Mouse (Mus musculus) midbrain, postnatal 0 days (tissue): ENCODE data around the gene Becn1. TPM values are rescaled to one million over a fixed set of nuclear protein-coding genes. Genes with fewer than 3 reads are reported as not detected.

Source experiments
- ATAC-seq: fragments of 200-750 bp; cut with Nextera tagmentation; 2 replicates; pipeline ENCODE4 v1.8.0; 2017; ENCODE audit warnings: moderate number of reproducible peaks, mild to moderate bottlenecking, moderate TSS enrichment, moderate library complexity; ENCODE audit not compliant: low FRiP score
- DNase-seq: peaks from one replicate; pipeline ENCODE4 v3.0.0-alpha.2; 2015; ENCODE audit warnings: low spot score
- H3K27ac ChIP-seq: fragments of 300-500 bp; sonication (generic); 2 replicates; pipeline ENCODE4 v1.5.1; 2014; ENCODE audit warnings: low read depth, mild to moderate bottlenecking, low read length, mixed read lengths
- H3K27me3 ChIP-seq: fragments of 300-500 bp; sonication (generic); 2 replicates; pipeline ENCODE4 v1.6.1; 2014; ENCODE audit warnings: low read length, control low read depth, mixed read lengths; ENCODE audit not compliant: insufficient read depth
- H3K36me3 ChIP-seq: fragments of 300-500 bp; sonication (generic); 2 replicates; pipeline ENCODE4 v1.6.1; 2014; ENCODE audit warnings: low read length, control low read depth, mixed read lengths; ENCODE audit not compliant: insufficient read depth
- H3K4me1 ChIP-seq: fragments of 300-500 bp; sonication (generic); 2 replicates; pipeline ENCODE4 v1.6.1; 2014; ENCODE audit warnings: mild to moderate bottlenecking, control low read depth, antibody characterized with exemption, low read length, mixed read lengths; ENCODE audit not compliant: insufficient read depth
- H3K4me2 ChIP-seq: fragments of 300-500 bp; sonication (generic); 2 replicates; pipeline ENCODE4 v1.6.1; 2014; ENCODE audit warnings: low read depth, mild to moderate bottlenecking, low read length, mixed read lengths; ENCODE audit not compliant: poor library complexity, severe bottlenecking
- H3K4me3 ChIP-seq: fragments of 300-500 bp; sonication (generic); 2 replicates; pipeline ENCODE4 v1.5.1; 2014; ENCODE audit warnings: low read depth, mild to moderate bottlenecking, low read length, moderate library complexity
- H3K9ac ChIP-seq: fragments of 300-500 bp; sonication (generic); replicated peaks from 2 replicates; pipeline ENCODE4 v1.6.1; 2014; ENCODE audit warnings: mild to moderate bottlenecking, low read length, moderate library complexity, mixed read lengths; ENCODE audit not compliant: poor library complexity, severe bottlenecking
- H3K9me3 ChIP-seq: fragments of 300-500 bp; sonication (generic); 2 replicates; pipeline ENCODE4 v1.6.1; 2016; ENCODE audit warnings: low read length, control low read depth
- CTCF ChIP-seq: IDR thresholded peaks from 2 replicates; pipeline ENCODE4 v1.5.1; 2016; ENCODE audit warnings: antibody characterized with exemption, mild to moderate bottlenecking
- WGBS: fragments of 180-500 bp; shearing (Covaris S2); extraction: QIAGEN DNeasy Blood & Tissue Kit; methylation state at CpG from one replicate; pipeline ENCODE4 v1.1.7; 2014; 5-methylcytosine and 5-hydroxymethylcytosine counted together
- polyA plus RNA-seq: library from polyadenylated mRNA; unstranded; fragments of >200 nt; fragmentation: Nextera tagmentation; extraction: Ambion mirVana; gene quantifications from 2 replicates; pipeline ENCODE4 v1.2.1, GENCODE M21; 2015
- total RNA-seq: library from RNA; depleted of rRNA; stranded (reverse); fragments of >200 nt; gene quantifications from 2 replicates; pipeline ENCODE4 v1.2.3, GENCODE M21; 2014

The Becn1 gene
- total and polyA plus RNA-seq, 2 experiments from 2014 or later, result 145 to 209 TPM

GRCm38 (mm10) chr11:101287306-101287705, 14.8 kb downstream of the Becn1 start:
- Histone ChIP-seq H3K4me1 (no peaks in the 10 kb centered on the region), H3K4me3 (no peak overlapping the region), H3K9me3 (no peaks in the 10 kb centered on the region), H3K4me2 (no peak overlapping the region), H3K27ac (no peak overlapping the region), H3K36me3 (peaks cover 30% of the 10 kb centered on the region), H3K9ac (no peak overlapping the region), H3K27me3 (no peaks in the 10 kb centered on the region)
- DNase-seq (no peak), ATAC-seq (no peak)
- no peak for TF ChIP-seq CTCF
- WGBS, result 87% methylated on average over 9 of the region's 9 CpGs

GRCm38 (mm10) chr11:101283805-101284204, 18.3 kb downstream of the Becn1 start:
- H3K4me2 ChIP-seq, result no peak overlapping the region
- WGBS, result 69% methylated on average over 4 of the region's 4 CpGs
- DNase-seq (no peak), ATAC-seq (no peak)
- TF ChIP-seq CTCF, result no peak
- H3K36me3 ChIP-seq, result peaks cover 6% of the 10 kb centered on the region
- H3K4me1 ChIP-seq, result no peaks in the 10 kb centered on the region
- no peak overlapping the region for H3K9ac ChIP-seq
- no peak overlapping the region for H3K4me3 ChIP-seq
- H3K9me3 ChIP-seq, result no peaks in the 10 kb centered on the region
- no peak overlapping the region for H3K27ac ChIP-seq
- no peaks in the 10 kb centered on the region for H3K27me3 ChIP-seq

- ATAC-seq (no peak), DNase-seq (no peak)
- Histone ChIP-seq H3K9ac (no peak overlapping the region), H3K36me3 (peaks cover 5% of the 10 kb centered on the region; the same call in 1 of the 2 replicates), H3K9me3 (no peaks in the 10 kb centered on the region), H3K4me1 (peaks cover 4% of the 10 kb centered on the region; the same call in 1 of the 2 replicates), H3K27ac (no peak overlapping the region), H3K4me3 (no peak overlapping the region), H3K27me3 (no peaks in the 10 kb centered on the region), H3K4me2 (no peak overlapping the region)
- WGBS, result 45% methylated on average over 5 of the region's 5 CpGs
- TF ChIP-seq CTCF, result no peak
Observed at GRCm38 (mm10) chr11:101282896-101283295, 19.2 kb downstream of the Becn1 start.

GRCm38 (mm10) chr11:101280837-101281236, 21.2 kb downstream of the Becn1 start:
- H3K27ac ChIP-seq, result no peak overlapping the region
- 53% methylated on average over 7 of the region's 7 CpGs for WGBS
- ATAC-seq, result no peak
- no peak for DNase-seq
- no peak overlapping the region for H3K4me2 ChIP-seq
- peaks cover 16% of the 10 kb centered on the region; the same call in 1 of the 2 replicates for H3K4me1 ChIP-seq
- no peak overlapping the region for H3K4me3 ChIP-seq
- H3K36me3 ChIP-seq, result 0 out of 2 replicates have a peak, but pooled peaks cover 2% of the 10 kb centered on the region
- H3K9me3 ChIP-seq, result no peaks in the 10 kb centered on the region
- H3K9ac ChIP-seq, result no peak overlapping the region
- no peak for TF ChIP-seq CTCF
- H3K27me3 ChIP-seq, result no peaks in the 10 kb centered on the region

- H3K4me3 ChIP-seq, result peak overlapping the region; percentile 69
- ATAC-seq (no peak), DNase-seq (no peak)
- H3K9ac ChIP-seq, result no peak overlapping the region; the same call in 1 of the 2 replicates
- WGBS, result 65% methylated on average over 14 of the region's 14 CpGs
- peak overlapping the region; percentile 61 for H3K4me2 ChIP-seq
- peaks cover 16% of the 10 kb centered on the region; the same call in 1 of the 2 replicates for H3K4me1 ChIP-seq
- no peaks in the 10 kb centered on the region for H3K27me3 ChIP-seq
- no peak overlapping the region for H3K27ac ChIP-seq
- no peaks in the 10 kb centered on the region for H3K36me3 ChIP-seq
- TF ChIP-seq CTCF, result no peak
- H3K9me3 ChIP-seq, result no peaks in the 10 kb centered on the region
Observed at GRCm38 (mm10) chr11:101279193-101279569, 22.9 kb downstream of the Becn1 start.

GRCm38 (mm10) chr11:101278223-101279192, 23.6 kb downstream of the Becn1 start, which contains the start of the genes Cntd1 and Coa3:
TSS of gene Cntd1 (plus strand) at chr11:101279012.
TSS of gene Coa3 (minus strand) at chr11:101279114.
- WGBS, result 11% methylated on average over 45 of the region's 45 CpGs

More at GRCm38 (mm10) chr11:101278223-101279192, 23.6 kb downstream of the Becn1 start, which contains the start of the genes Cntd1 and Coa3:
- Histone ChIP-seq H3K27ac (peak within 1 kb of the TSS; percentile 79), H3K36me3 (no peaks in the 10 kb centered on the region), H3K27me3 (no peaks in the 10 kb centered on the region), H3K4me3 (peak within 1 kb of the TSS; percentile 69), H3K9ac (peak within 1 kb of the TSS; percentile 84), H3K4me2 (peak within 1 kb of the TSS; percentile 61), H3K9me3 (no peaks in the 10 kb centered on the region), H3K4me1 (peaks cover 16% of the 10 kb centered on the region; the same call in 1 of the 2 replicates)
- ATAC-seq (peak; percentile 93), DNase-seq (peak; percentile 97)
- TF ChIP-seq CTCF, result peak; percentile 57
